Mouse (Mus musculus): ENCODE measurements around the gene Pla2g5. TPM values are rescaled to one million over a fixed set of nuclear protein-coding genes. Genes with fewer than 3 reads are reported as not detected.
"Not testable (repeated sequence)": the region's sequence is repeated elsewhere in the genome, so short reads cannot be mapped to it uniquely, and the experiment has no call there.

Gene Pla2g5
- total RNA-seq, 1 experiment from 2014 or later = not detected

DNA sequence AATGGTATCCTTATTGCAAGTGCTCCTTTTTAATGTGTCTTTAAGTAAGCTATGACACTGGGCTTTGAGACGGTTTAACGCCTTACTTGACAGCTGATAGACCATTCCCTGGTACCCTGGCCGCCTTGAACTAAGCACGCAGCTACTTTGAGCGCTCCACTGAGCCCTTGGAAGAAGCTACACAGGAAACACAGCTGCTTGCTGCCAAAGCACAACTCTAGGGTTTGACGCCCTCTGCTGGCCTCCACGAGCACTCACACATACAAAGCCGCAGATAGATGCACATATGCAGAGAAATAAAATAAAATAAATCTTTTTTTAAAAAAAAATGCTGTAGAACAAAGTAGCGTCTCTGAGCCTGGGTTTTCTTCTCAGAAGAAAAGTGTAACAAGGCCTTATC, 4.0 kb downstream of the Pla2g5 start:
- no peak for ATAC-seq (replicated peaks; ENCODE audit: low read depth, poor library complexity, severe bottlenecking)

DNA sequence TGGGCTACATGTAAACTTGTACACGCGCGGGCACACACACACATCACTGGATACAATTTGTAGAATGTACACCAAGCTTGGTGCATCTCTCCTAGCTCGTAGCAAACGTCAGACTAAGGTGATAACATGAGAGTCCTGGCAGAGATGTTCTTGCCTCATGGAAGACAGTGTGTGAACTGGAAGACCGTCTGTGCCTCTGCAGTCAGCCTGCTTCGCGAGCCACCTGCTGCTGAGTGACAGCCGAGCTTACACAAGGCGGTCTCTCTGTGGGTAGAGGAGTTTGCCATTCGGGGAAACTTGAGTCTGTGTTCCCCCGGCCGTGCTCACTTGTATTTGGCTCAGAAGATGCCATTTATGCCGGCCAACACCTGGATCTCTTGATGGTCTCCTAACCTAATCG, 4.8 kb downstream of the Pla2g5 start:
- ATAC-seq (replicated peaks; ENCODE audit: low read depth, poor library complexity, severe bottlenecking) = no peak

DNA sequence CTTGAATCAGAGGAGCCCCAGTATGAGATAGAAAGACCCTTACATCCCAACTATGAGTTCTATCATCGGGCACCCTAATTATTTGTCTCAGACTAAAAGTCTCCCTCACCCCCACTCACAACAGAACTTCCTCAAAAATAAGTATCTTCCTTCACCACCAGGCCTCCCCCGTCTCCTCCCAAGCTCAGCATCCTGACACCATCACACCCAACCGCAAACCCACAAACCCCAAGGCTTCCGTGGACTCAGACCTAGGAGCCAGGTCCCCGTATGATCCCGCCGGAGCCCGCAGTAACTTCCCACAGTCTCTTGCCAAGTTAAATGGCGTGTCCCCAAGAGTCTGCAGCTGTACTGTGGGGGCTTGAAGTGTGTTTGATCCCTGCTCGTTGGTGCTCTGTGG, 5.7 kb downstream of the Pla2g5 start:
- ATAC-seq (replicated peaks; ENCODE audit: low read depth, poor library complexity, severe bottlenecking) = peak; percentile 51

DNA sequence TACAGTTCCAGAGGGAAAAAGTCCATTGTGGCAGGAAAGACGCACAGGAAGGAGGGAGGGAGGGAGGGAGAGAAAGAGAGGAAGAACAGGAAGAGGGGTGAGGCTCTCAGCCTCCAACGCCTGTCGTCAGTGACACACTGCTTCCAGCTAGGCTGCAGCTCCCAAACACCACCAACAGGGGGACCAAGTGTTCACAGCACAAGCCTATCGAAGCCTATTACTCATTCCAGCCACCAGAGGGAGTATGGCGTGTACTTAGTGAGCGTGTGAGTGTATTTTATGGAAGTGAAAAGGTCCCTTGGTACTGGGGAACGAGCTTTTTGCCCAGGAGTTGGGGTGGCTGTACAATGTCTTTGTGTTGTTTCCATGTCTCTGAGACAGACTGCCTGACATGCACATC, 6.8 kb downstream of the Pla2g5 start:
- ATAC-seq (replicated peaks; ENCODE audit: low read depth, poor library complexity, severe bottlenecking) = peak; percentile 80

DNA sequence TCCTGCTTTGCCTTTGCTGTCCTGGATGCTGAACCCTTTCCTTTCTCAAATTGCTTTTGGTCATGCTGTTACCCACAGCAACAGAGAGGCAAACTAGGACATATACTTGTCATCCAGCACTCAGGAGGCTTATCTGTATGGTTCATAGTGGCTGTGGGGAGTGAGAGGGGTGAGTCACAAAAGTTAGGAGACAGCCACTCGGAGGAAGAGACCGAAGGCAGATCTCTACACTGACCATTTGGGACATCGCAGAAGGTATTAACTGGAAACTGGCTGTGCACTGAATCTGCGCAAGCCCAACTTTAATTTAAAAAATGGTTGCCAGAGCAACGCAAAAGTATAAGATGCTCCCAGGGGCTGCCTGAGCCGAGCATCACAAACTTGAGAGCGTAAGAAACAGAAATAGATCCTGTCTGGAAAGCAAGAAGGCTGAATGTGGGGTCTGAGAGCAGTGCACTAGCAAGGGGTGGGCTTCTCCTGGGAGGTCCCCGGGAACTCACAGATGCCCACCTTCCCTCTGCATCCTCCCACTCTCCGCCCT, 8.1 kb downstream of the Pla2g5 start:
- ATAC-seq (replicated peaks; ENCODE audit: low read depth, poor library complexity, severe bottlenecking) = no peak

DNA sequence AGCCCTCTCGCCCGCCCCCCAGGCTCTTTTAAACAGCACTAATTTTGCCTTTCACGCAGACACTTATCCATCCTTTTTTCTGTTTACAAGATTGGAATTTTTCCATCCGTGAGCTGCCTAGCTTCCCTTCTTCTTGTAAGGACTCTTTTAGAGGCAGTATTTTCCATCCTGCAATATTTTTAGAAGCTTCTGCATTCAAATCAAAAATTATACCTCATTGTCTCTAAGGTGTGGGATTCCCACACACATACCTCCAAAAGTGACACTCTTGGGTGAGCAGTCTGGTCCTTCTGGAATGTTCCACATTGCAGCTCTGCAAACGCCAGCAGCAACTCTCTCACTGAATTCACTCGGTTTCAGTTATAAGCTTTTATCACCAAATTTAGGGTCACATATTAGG, 10.3 kb downstream of the Pla2g5 start:
- no peak for ATAC-seq (replicated peaks; ENCODE audit: low read depth, poor library complexity, severe bottlenecking)

DNA sequence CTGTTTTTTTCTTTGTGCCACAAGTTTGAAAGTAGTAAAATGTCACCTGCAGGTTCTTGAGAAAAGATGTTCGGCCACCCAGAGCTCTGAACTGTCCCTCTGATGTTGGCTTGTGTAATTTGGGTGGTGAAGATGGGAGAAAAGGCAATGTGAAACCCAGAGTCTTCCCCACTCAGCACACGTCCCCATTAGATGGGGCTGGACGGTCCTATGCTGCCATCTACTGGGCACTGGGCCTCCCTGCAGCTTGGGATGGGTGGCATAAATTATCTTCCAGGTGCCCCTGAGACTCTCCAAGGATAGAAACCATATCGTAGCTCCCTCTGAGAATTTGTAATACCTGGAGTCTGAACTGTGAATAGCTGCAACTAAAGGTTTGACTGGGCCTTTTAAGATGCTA, 11.8 kb downstream of the Pla2g5 start:
- ATAC-seq (replicated peaks; ENCODE audit: low read depth, poor library complexity, severe bottlenecking) = peak; percentile 89

DNA sequence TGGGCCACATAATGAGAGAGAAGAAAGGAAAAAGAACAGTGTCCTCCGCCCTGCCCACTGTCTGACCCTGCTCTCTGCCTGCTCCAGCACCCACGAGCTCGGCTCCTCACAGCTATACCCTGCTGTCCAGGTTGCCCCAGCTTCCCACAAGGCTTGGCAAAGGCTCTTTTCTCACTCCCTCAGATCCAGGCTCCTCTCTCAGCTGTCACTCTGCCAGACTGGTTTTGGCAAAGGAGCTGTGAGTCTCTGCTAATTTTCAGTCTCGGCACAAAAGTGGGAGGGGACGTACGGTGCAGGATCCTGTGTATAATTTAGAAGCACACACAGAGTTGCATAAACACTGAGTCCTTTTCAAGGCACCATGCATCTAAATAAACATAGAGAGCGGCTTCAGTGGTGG, 21.9 kb downstream of the Pla2g5 start:
- no peak for ATAC-seq (replicated peaks; ENCODE audit: low read depth, poor library complexity, severe bottlenecking)

DNA sequence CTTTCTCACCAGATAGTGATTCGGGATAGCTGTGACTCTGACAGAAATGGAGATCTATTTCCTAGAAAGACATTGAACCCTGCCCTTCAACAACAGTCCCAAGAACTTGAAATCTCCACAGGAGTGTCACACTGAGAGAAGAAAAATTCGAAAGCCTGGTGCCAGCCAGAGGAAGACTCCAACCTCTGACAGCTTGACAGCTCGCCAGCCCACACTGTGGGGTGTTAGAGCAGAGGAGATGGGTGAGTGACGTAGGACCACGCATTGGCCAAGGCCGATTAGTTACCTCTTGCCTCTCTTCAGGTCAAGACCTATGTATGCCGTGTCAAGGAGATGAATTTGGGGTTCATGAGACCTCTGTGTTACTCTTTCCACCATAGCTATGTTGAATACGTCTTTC, 22.6 kb downstream of the Pla2g5 start:
- no peak for ATAC-seq (replicated peaks; ENCODE audit: low read depth, poor library complexity, severe bottlenecking)

DNA sequence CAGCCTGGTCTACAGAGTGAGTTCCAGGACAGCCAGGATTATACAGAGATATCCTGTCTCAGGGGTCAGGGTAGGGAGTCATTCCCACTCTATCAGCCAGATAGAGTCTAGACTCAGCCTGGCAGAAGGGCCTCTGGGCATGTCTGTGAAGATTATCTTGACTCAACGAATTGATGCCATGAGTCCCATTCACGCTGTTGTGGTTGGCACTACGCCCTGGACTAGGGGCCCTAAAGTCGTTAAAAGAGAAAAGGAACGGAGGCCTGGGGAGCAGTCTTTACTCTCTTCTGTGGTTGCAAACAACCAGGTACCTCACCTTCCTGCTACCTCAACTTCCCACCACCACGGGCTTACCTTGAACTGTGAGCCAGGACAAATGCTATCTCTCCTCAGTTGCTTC, 23.5 kb downstream of the Pla2g5 start:
- ATAC-seq (replicated peaks; ENCODE audit: low read depth, poor library complexity, severe bottlenecking) = no peak

DNA sequence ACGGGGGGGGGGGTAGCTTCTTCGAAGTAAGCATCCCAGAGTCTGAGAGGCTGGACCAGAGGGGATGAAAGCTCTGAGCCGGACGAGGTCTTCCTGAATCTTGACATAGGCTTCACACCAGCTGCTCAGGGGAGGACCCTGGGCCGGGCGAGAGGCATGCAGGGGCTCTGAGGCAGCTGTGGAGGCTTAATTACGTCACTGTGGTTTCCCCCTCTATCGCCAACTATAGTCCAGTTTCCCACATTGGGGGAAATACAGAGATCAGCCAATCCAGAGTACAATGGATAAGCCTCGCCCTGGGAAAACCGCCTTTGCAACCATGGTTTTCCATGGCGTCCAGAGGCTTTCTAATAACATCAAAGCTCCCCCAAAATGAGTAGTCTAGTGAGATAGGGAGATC, 36.1 kb downstream of the Pla2g5 start:
- peak; percentile 58 for ATAC-seq (replicated peaks; ENCODE audit: low read depth, poor library complexity, severe bottlenecking)

DNA sequence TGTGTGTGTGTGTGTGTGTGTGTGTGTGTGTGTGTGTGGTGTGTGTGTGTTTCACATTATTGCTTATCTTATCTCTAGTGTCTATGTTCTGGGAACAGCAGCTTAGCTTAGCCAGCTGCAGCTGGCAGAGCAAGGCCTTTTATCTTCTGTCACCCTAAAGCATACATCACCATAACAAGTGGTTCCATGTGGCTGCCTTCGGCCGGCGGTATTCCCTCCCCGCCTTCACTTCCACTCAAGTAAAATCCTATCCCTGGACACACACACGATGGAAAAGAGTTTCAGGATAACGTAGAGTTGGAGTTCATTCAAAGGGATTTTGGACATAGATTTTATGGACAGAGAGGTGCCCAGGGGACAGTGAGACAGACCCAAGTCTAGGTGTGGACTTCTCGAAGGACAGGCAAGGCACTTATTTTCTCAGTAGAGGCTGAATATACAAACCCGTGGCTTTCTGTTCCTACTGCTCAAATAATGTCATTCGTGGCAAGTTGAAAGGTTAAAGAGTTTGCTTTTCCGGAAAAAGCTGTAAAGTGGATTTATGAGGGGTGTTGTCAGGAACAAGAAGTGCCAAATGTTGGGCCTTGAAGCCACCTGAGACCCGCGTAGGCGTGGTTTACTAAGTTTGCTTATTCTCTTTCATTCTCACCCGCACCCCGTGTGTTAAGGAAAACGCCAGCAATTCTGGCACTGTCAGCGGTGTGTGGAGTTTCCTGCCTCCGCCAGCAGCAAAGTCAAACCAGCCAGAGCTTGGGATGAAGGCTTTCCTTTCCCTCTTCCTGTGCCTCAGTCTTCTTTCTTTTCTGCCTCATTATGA, 37.3 kb downstream of the Pla2g5 start:
- no peak for ATAC-seq (replicated peaks; ENCODE audit: low read depth, poor library complexity, severe bottlenecking)

DNA sequence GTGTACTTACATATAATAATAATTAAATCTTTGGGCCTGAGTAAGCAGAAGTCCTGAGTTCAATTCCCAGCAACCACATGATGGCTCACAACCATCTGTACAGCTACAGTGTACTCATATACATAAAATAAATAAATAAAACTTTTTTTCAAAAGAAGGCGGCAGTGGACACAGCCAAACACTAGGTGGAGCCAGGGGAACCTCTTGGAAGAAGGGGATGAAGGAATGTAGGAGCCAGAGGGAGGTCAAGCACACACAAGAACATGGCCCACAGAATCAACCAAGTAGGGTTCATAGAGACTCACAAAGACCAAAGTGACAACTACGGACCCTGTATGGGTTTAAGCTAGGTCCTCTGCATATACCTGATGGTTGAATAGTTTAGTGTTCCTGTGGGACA, 38.6 kb downstream of the Pla2g5 start:
- no peak for ATAC-seq (replicated peaks; ENCODE audit: low read depth, poor library complexity, severe bottlenecking)

DNA sequence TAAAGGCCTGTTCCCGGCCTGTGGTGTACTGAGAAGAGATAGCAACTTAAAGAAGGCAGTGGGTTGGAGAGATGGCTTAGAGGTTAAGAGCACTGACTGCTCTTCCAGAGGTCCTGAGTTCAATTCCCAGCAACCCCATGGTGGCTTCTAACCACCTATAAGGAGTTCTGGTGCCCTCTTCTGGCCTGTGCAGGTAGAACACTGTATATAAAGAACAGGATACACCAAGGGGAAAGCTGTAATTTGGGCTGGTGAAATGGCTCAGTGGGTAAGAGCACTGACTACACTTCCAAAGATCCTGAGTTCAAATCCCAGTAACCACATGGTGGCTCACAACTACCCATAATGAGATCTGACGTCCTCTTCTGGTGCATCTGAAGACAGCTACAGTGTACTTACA, 39.1 kb downstream of the Pla2g5 start:
- not testable (repeated sequence) for ATAC-seq (replicated peaks; ENCODE audit: low read depth, poor library complexity, severe bottlenecking)

DNA sequence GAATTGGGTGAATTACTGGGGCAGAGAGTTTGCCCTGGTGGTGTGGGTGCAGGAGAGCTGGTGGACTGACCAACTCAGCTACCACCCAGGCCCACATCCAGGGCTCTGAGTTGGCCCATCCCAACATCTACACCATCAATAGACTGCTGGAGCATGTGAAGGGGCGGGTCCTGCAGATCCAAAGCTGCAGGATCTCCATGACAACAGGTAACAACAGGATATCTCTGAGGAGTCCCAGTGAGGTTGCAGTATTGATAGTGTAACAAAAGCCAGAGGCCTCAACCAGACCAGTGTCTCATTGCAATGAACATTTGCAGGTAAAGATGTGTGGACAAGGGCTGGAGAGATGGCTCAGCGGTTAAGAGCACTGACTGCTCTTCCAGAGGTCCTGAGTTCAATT, 42.2 kb downstream of the Pla2g5 start:
- ATAC-seq (replicated peaks; ENCODE audit: low read depth, poor library complexity, severe bottlenecking) = no peak

DNA sequence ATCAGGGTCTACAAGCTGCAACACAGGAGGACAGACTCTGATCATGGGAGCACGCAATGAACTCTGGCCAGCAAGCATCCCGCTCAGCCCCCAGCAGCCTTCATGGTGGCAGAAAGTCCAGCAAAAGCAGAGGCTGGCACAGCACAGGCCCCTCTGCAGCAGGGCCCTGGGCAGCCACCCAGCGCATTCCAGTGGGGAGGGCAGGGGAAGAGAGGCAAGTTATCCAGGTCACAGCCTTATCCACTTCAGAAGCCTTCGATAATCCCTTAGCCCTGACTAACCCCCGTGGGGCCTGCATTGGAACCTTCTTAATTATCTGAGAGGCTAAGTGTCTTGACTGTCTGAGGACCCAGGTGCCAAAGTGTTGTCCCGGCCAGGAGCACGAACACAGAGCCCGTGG, 44.2 kb downstream of the Pla2g5 start:
- no peak for ATAC-seq (replicated peaks; ENCODE audit: low read depth, poor library complexity, severe bottlenecking)

DNA sequence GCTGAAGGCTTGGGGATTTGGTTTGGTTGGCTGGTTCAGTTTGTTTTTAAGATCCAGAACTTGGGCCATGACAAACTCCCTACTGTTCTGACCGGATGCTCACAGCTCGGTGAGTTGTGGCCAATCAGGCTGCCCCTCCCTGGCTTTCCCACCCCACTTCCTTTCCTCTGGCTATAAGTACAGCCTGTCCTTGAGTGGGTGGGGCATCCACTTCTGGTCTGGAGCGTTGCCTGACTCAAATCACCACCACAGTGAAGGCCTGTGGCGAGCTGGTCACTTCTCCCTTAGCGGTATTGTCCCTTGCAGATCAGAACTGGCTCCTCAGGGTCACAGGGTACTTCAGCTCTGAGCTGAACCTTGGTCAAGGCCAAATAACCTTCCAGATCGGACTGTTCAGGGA, 45.5 kb downstream of the Pla2g5 start:
- no peak for ATAC-seq (replicated peaks; ENCODE audit: low read depth, poor library complexity, severe bottlenecking)

DNA sequence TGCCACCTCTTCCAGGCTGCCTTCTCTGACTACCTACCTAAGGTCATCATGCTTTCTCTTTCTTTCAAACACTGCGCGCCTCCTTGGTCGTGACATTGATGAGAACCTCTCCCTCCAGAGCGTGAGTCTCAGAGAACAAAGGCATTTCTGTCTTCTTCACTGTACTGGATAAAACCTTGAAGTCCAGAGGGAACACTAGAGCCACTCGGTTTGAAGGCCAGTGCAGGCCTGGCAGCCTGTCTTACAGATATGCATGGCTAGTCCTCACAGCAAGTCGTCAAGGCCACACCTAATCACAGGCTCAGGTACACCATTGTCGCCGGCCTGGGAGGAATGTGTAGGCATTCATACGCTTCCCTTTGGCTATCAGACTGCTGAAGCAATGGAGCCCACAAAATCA, 47.1 kb downstream of the Pla2g5 start:
- ATAC-seq (replicated peaks; ENCODE audit: low read depth, poor library complexity, severe bottlenecking) = no peak

DNA sequence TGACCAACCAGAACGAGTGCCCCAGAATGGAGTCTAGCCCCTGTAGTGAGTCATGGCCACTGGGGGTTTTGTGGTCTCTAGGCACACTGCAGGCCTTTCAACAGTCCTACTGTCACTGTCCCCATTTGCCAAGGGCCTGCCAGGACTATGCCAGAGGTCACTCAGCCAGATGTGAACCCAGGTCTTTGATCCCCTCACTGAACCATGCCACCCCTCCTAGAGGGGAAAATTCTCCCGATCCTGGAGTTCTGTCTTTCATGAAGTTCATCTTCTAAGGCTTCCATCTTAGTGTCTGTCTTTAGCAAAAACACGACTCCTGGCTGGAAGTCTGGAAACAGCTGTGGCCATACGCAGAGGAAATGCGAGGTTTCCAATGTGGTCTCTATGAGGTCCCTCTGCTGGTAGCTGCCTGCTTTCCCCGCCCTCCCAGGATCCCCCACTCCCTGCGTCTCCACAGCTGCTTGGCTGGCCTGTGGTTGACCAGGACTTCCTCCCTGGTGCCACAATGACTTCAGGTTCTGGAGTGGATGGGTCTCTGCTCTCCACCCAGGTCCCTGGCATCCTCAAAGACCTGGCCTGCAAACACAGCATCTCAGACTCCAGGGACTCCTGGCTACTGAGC, 56.3 kb downstream of the Pla2g5 start:
- ATAC-seq (replicated peaks; ENCODE audit: low read depth, poor library complexity, severe bottlenecking) = peak; percentile 78

DNA sequence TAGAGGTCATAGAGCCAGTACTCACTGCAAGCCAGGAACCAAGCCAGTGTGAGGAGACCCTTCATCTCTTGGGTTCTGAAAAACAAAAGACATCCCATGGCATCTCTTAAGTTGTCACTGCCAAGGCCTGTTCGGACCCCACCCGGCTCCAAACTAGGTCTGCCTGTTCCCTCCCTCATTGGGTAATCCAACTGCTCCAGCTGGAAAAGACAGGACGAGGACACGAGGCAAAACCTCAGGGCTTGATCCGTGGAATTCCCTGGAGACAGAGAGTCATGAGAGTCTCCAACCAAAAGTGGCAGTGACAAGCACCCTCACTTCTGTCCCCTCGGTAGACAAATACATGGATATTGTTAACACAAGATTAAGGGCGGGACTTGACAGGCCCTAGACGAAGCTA, 57.1 kb downstream of the Pla2g5 start:
- no peak for ATAC-seq (replicated peaks; ENCODE audit: low read depth, poor library complexity, severe bottlenecking)

DNA sequence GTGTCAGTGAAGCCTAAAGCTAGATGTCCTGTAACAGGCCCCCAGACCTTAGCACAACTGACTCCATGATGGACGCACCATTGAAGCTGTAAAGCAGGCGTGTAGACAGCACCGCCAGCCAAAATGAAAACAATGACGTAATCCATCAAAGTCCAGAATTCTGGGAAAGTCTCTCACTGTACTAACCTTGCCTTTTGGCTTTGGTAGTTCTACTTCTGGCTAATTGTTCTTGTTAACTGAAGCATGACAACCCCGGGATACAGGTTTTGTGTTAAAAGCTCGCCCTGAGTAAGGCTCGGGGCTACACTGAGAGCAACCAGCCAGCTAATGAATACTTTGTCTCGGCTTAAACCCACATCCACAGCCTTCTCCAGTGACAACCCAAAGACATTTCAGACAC, 58.0 kb downstream of the Pla2g5 start:
- ATAC-seq (replicated peaks; ENCODE audit: low read depth, poor library complexity, severe bottlenecking) = no peak

DNA sequence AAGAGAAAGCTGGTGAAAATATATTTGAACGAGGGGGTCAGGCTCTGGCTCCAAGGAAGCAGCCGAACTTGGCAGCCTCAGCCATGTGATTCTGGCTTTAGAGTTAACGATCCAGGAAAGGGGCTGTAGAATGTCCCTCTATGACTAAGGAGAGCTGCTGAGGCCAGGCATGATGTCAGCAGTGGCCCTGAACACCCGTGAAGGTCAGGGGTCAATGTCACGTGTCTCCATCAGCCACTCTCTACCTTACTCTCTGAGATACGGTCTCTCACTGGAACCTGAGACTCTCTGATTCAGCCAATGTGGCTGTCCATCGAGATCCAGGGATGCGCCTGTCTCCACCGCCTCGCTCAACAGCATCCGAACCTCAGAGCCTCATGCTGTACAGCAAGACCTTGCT, 60.4 kb downstream of the Pla2g5 start:
- no peak for ATAC-seq (replicated peaks; ENCODE audit: low read depth, poor library complexity, severe bottlenecking)
